ENCODE assay signal across 8 mouse cellular contexts in the genomic region with DNA sequence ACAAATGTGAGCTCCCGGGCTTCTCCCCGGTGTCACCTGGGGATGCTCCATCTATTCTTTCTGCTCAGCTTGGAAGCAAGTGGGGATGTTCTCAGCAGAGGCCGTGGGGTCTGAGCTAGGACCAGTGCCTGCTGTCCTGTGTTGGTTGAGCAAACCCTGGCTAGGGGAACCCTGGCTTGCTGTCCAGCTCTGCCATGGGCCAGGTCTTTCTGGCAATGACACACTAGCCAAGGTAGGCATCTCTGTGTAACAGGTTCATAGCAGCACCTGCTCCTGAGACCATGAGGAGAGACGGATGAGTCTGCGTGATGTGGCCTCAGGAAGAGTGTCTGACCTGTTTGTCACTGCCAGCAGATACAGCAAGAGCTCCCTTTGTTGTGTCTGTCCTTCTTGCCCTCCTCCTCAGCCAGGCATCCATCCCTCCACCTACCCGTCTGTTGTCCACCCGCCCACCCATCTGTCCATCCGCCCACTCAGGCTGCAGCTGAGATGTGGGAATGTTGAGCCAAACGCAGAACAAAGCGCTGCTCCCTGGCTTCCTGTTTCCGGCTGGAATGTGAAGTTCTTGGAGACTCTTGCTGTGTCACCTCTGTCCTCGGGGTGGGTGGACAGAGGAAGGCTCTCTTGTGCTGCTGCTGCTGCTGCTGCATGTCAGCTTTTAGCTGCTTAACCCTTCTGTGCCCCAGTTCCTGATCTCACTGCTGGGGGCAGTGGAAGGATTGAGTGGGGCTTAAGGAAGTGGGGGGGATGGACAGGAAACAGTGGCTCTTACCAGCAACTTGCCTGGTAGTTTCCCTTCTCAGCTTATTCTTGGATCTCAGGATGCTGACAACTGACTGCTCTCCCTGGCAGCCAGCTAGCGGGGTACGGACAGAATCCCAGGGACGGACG.
DNase-seq lines count a peak whose midpoint lies in the region; ATAC-seq and TF ChIP-seq lines count a peak whose summit lies in the region.

No protein-coding gene starts in this region.

- peak; percentile 98 for DNase-seq in heart, adult 11 months
- no peak for DNase-seq in heart, adult 8-10 months (ENCODE audit: low spot score)
- DNase-seq in kidney, postnatal 10 days: peak; percentile 76
- peak; percentile 68 for DNase-seq in mesoderm, embryonic 11.5 days (ENCODE audit: low read depth, low spot score)
- DNase-seq in yolk sac, embryonic 10.5 days (ENCODE audit: low spot score): peak; percentile 31
- DNase-seq in adrenal gland, postnatal 4 days (ENCODE audit: low spot score in 2 of 2): no peak

- H3K4me3 ChIP-seq in bone marrow macrophage, adult 2 months (ENCODE audit: insufficient read depth, low read length): peak overlapping the region; percentile 9; the same call in 1 of the 2 replicates
- H3K4me3 ChIP-seq in forebrain, embryonic 16.5 days (replicated peaks; ENCODE audit: low read length): no peak overlapping the region

- peak overlapping the region; percentile 44 for H3K9ac ChIP-seq in forebrain, embryonic 16.5 days (replicated peaks; ENCODE audit: low read depth, low read length)

- H3K4me2 ChIP-seq in forebrain, embryonic 16.5 days (ENCODE audit: low read length): peak overlapping the region; percentile 20; the same call in 1 of the 2 replicates

- WGBS in forebrain, embryonic 16.5 days: 54% methylated on average over 16 of the region's 16 CpGs

- H3K36me3 ChIP-seq in forebrain, embryonic 16.5 days (ENCODE audit: control insufficient read depth, insufficient read depth): no peaks in the 10 kb centered on the region

- no peaks in the 10 kb centered on the region for H3K27me3 ChIP-seq in forebrain, embryonic 16.5 days (replicated peaks; ENCODE audit: control insufficient read depth, insufficient read depth, low read length)

- TF ChIP-seq CTCF in bone marrow macrophage, adult 2 months (IDR thresholded peaks at IDR 0.05; ENCODE audit: low read depth, low read length): no peak

- H3K4me1 ChIP-seq in bone marrow macrophage, adult 2 months (ENCODE audit: control insufficient read depth, insufficient read depth, low read length): peaks cover 38% of the 10 kb centered on the region
- peaks cover 49% of the 10 kb centered on the region for H3K4me1 ChIP-seq in forebrain, embryonic 16.5 days (replicated peaks; ENCODE audit: control insufficient read depth, insufficient read depth, low read length)

- H3K27ac ChIP-seq in bone marrow macrophage, adult 2 months (ENCODE audit: insufficient read depth, low read depth, low read length): peak overlapping the region; percentile 58
- peak overlapping the region; percentile 62 for H3K27ac ChIP-seq in forebrain, embryonic 16.5 days (ENCODE audit: low read length)

- TF ChIP-seq POLR2A in bone marrow macrophage, adult 2 months (IDR thresholded peaks at IDR 0.05; ENCODE audit: borderline replicate concordance, low read depth, low read length): no peak

- H3K9me3 ChIP-seq in forebrain, embryonic 16.5 days (ENCODE audit: control insufficient read depth, low read length): no peaks in the 10 kb centered on the region

- ATAC-seq in forebrain, embryonic 16.5 days: no peak

Comparison
In these comparisons a context has a peak if more than half of its experiments do, and no peak if none do; other contexts are left out.
1. DNase-seq: peak in heart, adult 11 months (single experiment), kidney, postnatal 10 days (single experiment), mesoderm, embryonic 11.5 days (single experiment) and yolk sac, embryonic 10.5 days (single experiment); none in heart, adult 8-10 months (single experiment) and adrenal gland, postnatal 4 days (0 of 2).